15 mouse cellular contexts compared by ENCODE assay signal in genomic region chr8:77755441-77755840, GRCm38 (mm10). TPM values are rescaled to one million over a fixed set of nuclear protein-coding genes. Genes with fewer than 3 reads are reported as not detected.
DNase-seq lines count a peak whose midpoint lies in the region; ATAC-seq lines count a peak whose summit lies in the region.
"Had no signal": no experiment of that assay in that cellular context is flagged by ENCODE, and none has a peak within 500 bp of the region (broad histone marks: within the 10 kb centered on the region; RNA-seq: fewer than 3 reads in every experiment).

No protein-coding gene starts in this region.

- H3K27me3 ChIP-seq in heart, embryonic 11.5 days (ENCODE audit: control insufficient read depth, insufficient read depth, low read length) = no peaks in the 10 kb centered on the region
- no peaks in the 10 kb centered on the region for H3K27me3 ChIP-seq in kidney, embryonic 15.5 days
- no peaks in the 10 kb centered on the region for H3K27me3 ChIP-seq in midbrain, embryonic 14.5 days (ENCODE audit: control insufficient read depth, insufficient read depth, low read length)
- no peaks in the 10 kb centered on the region for H3K27me3 ChIP-seq in midbrain, embryonic 13.5 days
- H3K27me3 ChIP-seq: stomach, embryonic 15.5 days had no signal

- no peaks in the 10 kb centered on the region for H3K36me3 ChIP-seq in heart, embryonic 11.5 days (ENCODE audit: control insufficient read depth, insufficient read depth, low read length)
- no peaks in the 10 kb centered on the region for H3K36me3 ChIP-seq in kidney, embryonic 15.5 days
- H3K36me3 ChIP-seq in midbrain, embryonic 14.5 days (ENCODE audit: control insufficient read depth, insufficient read depth, low read length) = no peaks in the 10 kb centered on the region
- no peaks in the 10 kb centered on the region for H3K36me3 ChIP-seq in midbrain, embryonic 13.5 days
- H3K36me3 ChIP-seq: stomach, embryonic 15.5 days had no signal

- H3K9me3 ChIP-seq in heart, embryonic 11.5 days (replicated peaks; ENCODE audit: control insufficient read depth, low read length) = no peaks in the 10 kb centered on the region
- no peaks in the 10 kb centered on the region for H3K9me3 ChIP-seq in kidney, embryonic 15.5 days (replicated peaks)
- H3K9me3 ChIP-seq in midbrain, embryonic 14.5 days (ENCODE audit: control insufficient read depth, low read length) = no peaks in the 10 kb centered on the region
- H3K9me3 ChIP-seq in midbrain, embryonic 13.5 days = no peaks in the 10 kb centered on the region
- H3K9me3 ChIP-seq: stomach, embryonic 15.5 days had no signal

- no peak overlapping the region for H3K4me2 ChIP-seq in heart, embryonic 11.5 days
- H3K4me2 ChIP-seq in kidney, embryonic 15.5 days = no peak overlapping the region
- H3K4me2 ChIP-seq in midbrain, embryonic 14.5 days (ENCODE audit: low read length) = no peak overlapping the region
- H3K4me2 ChIP-seq in midbrain, embryonic 13.5 days (replicated peaks) = no peak overlapping the region
- H3K4me2 ChIP-seq: midbrain, embryonic 11.5 days; stomach, embryonic 15.5 days had no signal

- no peak overlapping the region for H3K4me3 ChIP-seq in heart, embryonic 11.5 days (ENCODE audit: low read depth, low read length)
- H3K4me3 ChIP-seq in kidney, embryonic 15.5 days (replicated peaks) = no peak overlapping the region
- no peak overlapping the region for H3K4me3 ChIP-seq in midbrain, embryonic 14.5 days (replicated peaks; ENCODE audit: low read depth, low read length)
- H3K4me3 ChIP-seq in midbrain, embryonic 13.5 days (replicated peaks) = no peak overlapping the region
- H3K4me3 ChIP-seq: stomach, embryonic 15.5 days had no signal

- no peak for ATAC-seq in heart, embryonic 11.5 days (replicated peaks; ENCODE audit: insufficient number of reproducible peaks, low FRiP score, low TSS enrichment)
- no peak for ATAC-seq in kidney, embryonic 15.5 days (replicated peaks; ENCODE audit: low FRiP score)
- ATAC-seq in midbrain, embryonic 14.5 days (ENCODE audit: low FRiP score, low TSS enrichment) = no peak
- ATAC-seq in midbrain, embryonic 13.5 days = no peak
- ATAC-seq in monocyte, adult 5-6 weeks (replicated peaks; ENCODE audit: insufficient number of reproducible peaks, low FRiP score, low TSS enrichment, poor library complexity, severe bottlenecking) = no peak

- peak; percentile 74 for DNase-seq in heart, adult 11 months
- no peak for DNase-seq in kidney, postnatal 4 days
- DNase-seq in midbrain, embryonic 14.5 days = peak; percentile 8
- DNase-seq: cerebellum, adult 9-11 months; kidney, adult 8-10 months; liver; lung, adult 18-20 months; spleen, adult 18-20 months; thymus, postnatal 36 days had no signal

- 71% methylated on average over 4 of the region's 4 CpGs for WGBS in heart, embryonic 11.5 days (ENCODE audit: insufficient replicate concordance)
- WGBS in kidney, embryonic 15.5 days = 13% methylated on average over 4 of the region's 4 CpGs
- 70% methylated on average over 4 of the region's 4 CpGs for WGBS in midbrain, embryonic 14.5 days
- 52% methylated on average over 4 of the region's 4 CpGs for WGBS in midbrain, embryonic 13.5 days

- H3K4me1 ChIP-seq in heart, embryonic 11.5 days (ENCODE audit: control insufficient read depth, insufficient read depth, low read length) = no peaks in the 10 kb centered on the region
- peaks cover 13% of the 10 kb centered on the region for H3K4me1 ChIP-seq in kidney, embryonic 15.5 days
- no peaks in the 10 kb centered on the region for H3K4me1 ChIP-seq in midbrain, embryonic 14.5 days (ENCODE audit: control insufficient read depth, insufficient read depth, low read length)
- H3K4me1 ChIP-seq in midbrain, embryonic 13.5 days (replicated peaks) = no peaks in the 10 kb centered on the region
- H3K4me1 ChIP-seq: stomach, embryonic 15.5 days had no signal

- H3K9ac ChIP-seq in heart, embryonic 11.5 days (ENCODE audit: low read depth, low read length) = no peak overlapping the region
- H3K9ac ChIP-seq in kidney, embryonic 15.5 days = no peak overlapping the region
- no peak overlapping the region for H3K9ac ChIP-seq in midbrain, embryonic 14.5 days (replicated peaks; ENCODE audit: low read length)
- no peak overlapping the region for H3K9ac ChIP-seq in midbrain, embryonic 13.5 days (replicated peaks)
- H3K9ac ChIP-seq: stomach, embryonic 15.5 days had no signal

- no peak overlapping the region for H3K27ac ChIP-seq in heart, embryonic 11.5 days (ENCODE audit: low read depth, low read length)
- H3K27ac ChIP-seq in kidney, embryonic 15.5 days = peak overlapping the region; percentile 47
- no peak overlapping the region for H3K27ac ChIP-seq in midbrain, embryonic 14.5 days (replicated peaks; ENCODE audit: low read depth, low read length)
- H3K27ac ChIP-seq in midbrain, embryonic 13.5 days = no peak overlapping the region
- H3K27ac ChIP-seq: stomach, embryonic 15.5 days had no signal

RNA-seq across cellular contexts. Expression of gene Ednra, which starts 31.2 kb away (rescaled TPM):
- polyA plus RNA-seq in heart, embryonic 11.5 days (2014; fragmentation: Nextera tagmentation; extraction: Ambion mirVana) = 47.6 and 48.5 TPM in 2 replicates
- 27.8 and 30.5 TPM in 2 replicates for polyA plus RNA-seq in kidney, embryonic 15.5 days (2015; fragmentation: Nextera tagmentation; extraction: Ambion mirVana)
- 3.7 and 7.1 TPM in 2 replicates for polyA plus RNA-seq in midbrain, embryonic 14.5 days (2014; fragmentation: Nextera tagmentation; extraction: Ambion mirVana)
- 4.4 and 6.2 TPM in 2 replicates for polyA plus RNA-seq in midbrain, embryonic 13.5 days (2015; fragmentation: Nextera tagmentation; extraction: Ambion mirVana)
- total RNA-seq in monocyte, adult 5-6 weeks (2017) = not detected in 3 replicates

Comparison
In these comparisons a context has a peak if more than half of its experiments do, and no peak if none do; other contexts are left out.
1. DNase-seq: peak in heart, adult 11 months (single experiment) and midbrain, embryonic 14.5 days (single experiment); none in kidney, postnatal 4 days (0 of 2).